Mouse (Mus musculus) heart, postnatal 25 days (tissue): ENCODE measurements around the gene Tle6. TPM values are rescaled to one million over a fixed set of nuclear protein-coding genes. Genes with fewer than 3 reads are reported as not detected.

Experiments
- DNase-seq: peaks from one replicate; pipeline ENCODE4 v3.0.0; 2022; ENCODE audit warnings: low spot score
- intact Hi-C: fragments of 180-260 bp; cut with DNase I; formaldehyde crosslinking; loops from one replicate; pipeline ENCODE4 v1.15.1; 2025
- total RNA-seq, 2 experiments: library from RNA; stranded (reverse); gene quantifications; 2 replicates each; pipeline ENCODE4 v1.2.3; 2021

The Tle6 gene
- total RNA-seq, 2 experiments from 2014 or later, result 6.7 to 7.4 TPM

GRCm38 (mm10) chr10:81598342-81598741, 2.5 kb downstream of the Tle6 start:
- intact Hi-C loops, result no loop called here
- no peak for DNase-seq

GRCm38 (mm10) chr10:81597137-81597950, 3.5 kb downstream of the Tle6 start:
- intact Hi-C loops, result no loop called here

GRCm38 (mm10) chr10:81596611-81597010, 4.3 kb downstream of the Tle6 start:
- intact Hi-C loops, result no loop called here
- peak; percentile 40 for DNase-seq

More at GRCm38 (mm10) chr10:81597137-81597950, 3.5 kb downstream of the Tle6 start:
- peak; percentile 29 for DNase-seq

DNA sequence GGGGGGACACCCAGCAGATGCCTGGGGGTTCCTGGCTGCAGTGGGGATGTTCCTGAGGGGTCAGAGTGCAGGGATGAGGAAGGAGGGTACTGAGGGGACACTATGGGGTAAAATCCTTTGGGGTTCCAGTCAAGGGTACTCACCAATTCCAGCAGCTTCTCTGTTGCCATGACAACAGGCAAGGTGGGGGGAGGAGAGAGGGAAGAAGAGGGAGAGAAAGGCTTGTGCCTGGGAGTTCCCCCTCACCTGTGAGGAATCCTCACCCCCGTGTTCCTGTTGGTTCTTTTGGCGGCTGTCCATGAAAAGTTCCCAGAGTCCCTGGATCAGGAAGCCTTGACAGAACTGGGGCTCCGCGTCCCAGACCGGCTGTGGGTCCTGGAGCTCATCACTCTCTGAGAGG, 5.3 kb downstream of the Tle6 start:
- intact Hi-C loops, result no loop called here

DNA sequence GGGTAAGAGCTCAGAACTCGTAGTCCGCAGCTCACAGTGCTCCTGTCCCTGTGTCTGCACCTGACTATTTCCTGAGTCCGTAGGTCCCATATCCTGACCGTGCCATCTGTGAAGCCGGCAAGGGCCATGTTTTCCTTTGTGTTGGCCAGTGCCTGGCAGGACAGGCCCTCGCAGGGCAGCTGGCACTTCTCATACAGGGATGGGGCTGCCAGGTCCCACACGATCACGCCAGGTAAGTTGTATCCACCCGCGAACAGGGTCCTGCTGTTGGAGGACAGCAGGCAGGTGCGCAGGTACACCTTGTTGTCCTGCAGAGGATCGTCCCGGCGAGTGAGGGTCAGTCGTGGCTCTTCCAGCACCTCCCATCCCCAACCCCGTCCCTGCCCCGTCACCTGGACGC, 6.9 kb downstream of the Tle6 start:
- intact Hi-C loops, result loop anchor here (2.0 kb wide), 1 partner anchor 19 kb away; the partner anchor contains the start of gene Tle2
- DNase-seq, result no peak

More for the DNA sequence above, 5.3 kb downstream of the Tle6 start:
- no peak for DNase-seq

DNA sequence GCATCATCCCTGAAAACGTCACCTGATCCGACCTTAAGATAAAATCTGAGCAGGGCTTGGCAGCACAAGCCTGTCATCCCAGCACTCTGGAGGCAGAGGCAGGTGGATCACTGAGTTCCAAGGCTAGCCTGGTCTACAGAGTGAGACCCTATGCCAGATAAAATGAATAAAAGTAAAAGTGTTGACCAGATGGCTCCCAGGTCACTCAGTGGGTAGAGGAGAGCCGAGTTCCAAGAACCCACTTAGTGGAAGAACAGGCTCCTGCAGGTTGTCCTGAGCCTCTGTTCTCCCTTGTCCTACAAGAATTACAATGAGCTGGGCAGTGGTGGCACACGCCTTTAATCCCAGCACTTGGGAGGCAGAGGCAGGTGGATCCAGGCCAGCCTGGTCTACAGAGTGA, 7.7 kb downstream of the Tle6 start:
- intact Hi-C loops, result loop anchor here (2.0 kb wide), 1 partner anchor 18 kb away; the partner anchor contains the start of gene Tle2
- no peak for DNase-seq

DNA sequence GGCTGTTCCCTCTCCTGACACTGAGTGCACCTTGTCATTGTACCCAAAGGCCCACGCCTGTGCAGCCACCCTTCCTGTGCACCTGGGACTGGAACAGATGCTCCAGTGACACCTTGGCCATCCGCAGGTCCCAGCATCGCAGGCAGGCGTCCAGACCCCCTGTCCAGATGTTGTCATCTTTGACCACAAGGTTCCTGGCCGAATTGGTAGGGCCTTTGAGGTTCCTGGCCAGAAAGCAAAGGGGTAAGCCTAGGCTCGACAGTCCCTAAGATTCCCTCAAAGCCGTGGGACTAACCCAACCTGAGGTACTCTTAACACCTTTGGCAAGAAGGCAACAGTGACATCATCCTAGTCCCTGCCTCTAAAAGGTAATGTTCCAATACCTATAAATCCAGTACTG, 8.2 kb downstream of the Tle6 start:
- intact Hi-C loops, result loop anchor here (2.0 kb wide), 1 partner anchor 18 kb away; the partner anchor contains the start of gene Tle2
- DNase-seq, result no peak

DNA sequence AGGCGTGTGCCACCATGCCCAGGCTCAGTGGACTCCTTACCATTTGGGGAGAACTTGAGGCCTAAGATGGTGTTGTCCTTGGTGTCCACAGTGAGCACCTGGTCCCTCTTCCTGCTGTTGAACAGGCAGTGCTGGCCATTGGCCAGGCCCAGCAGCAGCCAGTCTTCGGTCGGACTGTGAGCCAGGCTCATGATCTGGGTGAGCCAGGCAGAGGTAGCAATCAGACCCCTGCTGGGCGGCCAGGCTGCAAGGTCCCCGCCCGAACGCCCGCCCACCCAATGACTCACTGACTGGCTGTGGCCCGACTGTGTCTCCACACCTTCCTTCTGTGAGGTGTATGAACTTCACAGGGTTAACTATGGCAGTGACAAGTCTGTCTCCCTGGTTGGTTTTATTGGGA, 9.0 kb downstream of the Tle6 start:
- intact Hi-C loops, result loop anchor here (2.0 kb wide), 1 partner anchor 17 kb away; the partner anchor contains the start of gene Tle2
- no peak for DNase-seq

DNA sequence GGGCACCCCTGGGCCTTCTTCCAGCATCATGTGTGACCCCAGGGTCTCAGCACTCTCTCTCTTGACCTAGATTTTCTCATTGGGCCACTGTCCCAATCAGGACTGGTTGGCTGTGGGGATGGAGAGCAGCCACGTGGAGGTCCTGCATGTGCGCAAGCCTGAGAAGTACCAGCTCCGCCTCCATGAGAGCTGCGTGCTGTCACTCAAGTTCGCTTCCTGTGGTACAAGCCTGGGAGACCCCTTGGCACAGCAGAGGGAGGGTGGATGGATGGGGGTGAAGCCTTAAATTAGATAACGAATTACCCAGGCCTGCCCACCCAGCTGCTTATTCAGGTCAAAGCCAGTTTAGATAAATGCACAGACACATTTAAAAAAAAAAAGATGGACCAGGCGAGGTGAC, 12.1 kb downstream of the Tle6 start:
- intact Hi-C loops, result no loop called here
- no peak for DNase-seq

DNA sequence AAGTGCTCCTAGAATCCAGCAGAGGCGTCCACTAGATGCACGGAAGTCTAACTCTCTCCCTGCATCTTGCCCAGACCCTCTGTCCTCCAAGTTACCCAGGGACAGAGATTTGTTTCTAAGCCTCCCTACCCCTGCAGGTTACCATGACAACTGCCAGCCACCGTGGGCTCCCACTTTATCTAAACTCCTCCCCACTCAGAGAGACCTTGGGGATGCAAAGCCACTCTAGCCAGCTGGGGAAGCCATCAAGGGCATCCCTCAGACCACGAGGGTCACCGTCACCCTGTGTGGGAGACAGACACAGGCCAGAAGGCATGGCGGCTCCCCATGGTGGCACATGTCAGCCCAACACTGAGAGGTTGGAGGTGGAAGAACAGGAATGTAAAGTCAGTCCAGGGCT, 17.5 kb downstream of the Tle6 start:
- no peak for DNase-seq
- intact Hi-C loops, result no loop called here

DNA sequence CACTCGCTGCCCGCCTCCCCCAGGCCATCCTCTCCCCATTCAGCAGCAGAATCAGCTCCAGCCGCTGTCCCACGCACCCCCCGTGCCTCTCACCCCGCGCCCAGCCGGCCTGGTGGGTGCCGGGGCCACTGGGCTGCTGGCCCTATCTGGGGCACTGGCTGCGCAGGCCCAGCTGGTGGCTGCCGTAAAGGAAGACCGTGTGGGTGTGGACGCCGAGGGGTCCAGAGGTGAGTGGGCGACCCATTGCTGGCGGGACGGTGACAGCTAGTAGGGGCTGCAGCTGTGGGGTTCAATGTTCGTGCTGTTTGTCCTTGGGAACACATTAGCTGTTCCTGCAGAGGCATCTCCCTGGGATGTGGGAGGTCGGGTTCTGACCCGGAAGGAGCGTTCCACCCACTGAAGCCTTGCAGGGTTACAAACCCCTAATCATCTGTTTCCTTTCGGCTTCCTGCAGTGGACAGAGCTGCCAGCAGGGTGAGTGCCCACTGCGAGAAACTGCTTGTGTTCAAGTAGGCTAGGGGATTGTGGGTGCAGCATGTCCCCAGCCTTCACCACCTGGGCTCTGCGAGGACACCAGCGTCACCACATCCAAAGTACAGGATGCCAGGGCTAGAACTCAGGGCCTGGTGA, 20.3 kb downstream of the Tle6 start:
- DNase-seq, result no peak
- intact Hi-C loops, result no loop called here

- DNase-seq, result no peak
- intact Hi-C loops, result no loop called here
Observed at GRCm38 (mm10) chr10:81579967-81580366, 20.9 kb downstream of the Tle6 start.

GRCm38 (mm10) chr10:81575695-81576094, 25.2 kb downstream of the Tle6 start:
- DNase-seq, result no peak
- intact Hi-C loops, result loop anchor here (2.0 kb wide), 1 partner anchor 17 kb away; no protein-coding TSS in a partner anchor

- intact Hi-C loops, result loop anchor here (2.0 kb wide), 1 partner anchor 18 kb away; no protein-coding TSS in a partner anchor
- DNase-seq, result no peak
Observed at GRCm38 (mm10) chr10:81575208-81575631, 25.7 kb downstream of the Tle6 start.

DNA sequence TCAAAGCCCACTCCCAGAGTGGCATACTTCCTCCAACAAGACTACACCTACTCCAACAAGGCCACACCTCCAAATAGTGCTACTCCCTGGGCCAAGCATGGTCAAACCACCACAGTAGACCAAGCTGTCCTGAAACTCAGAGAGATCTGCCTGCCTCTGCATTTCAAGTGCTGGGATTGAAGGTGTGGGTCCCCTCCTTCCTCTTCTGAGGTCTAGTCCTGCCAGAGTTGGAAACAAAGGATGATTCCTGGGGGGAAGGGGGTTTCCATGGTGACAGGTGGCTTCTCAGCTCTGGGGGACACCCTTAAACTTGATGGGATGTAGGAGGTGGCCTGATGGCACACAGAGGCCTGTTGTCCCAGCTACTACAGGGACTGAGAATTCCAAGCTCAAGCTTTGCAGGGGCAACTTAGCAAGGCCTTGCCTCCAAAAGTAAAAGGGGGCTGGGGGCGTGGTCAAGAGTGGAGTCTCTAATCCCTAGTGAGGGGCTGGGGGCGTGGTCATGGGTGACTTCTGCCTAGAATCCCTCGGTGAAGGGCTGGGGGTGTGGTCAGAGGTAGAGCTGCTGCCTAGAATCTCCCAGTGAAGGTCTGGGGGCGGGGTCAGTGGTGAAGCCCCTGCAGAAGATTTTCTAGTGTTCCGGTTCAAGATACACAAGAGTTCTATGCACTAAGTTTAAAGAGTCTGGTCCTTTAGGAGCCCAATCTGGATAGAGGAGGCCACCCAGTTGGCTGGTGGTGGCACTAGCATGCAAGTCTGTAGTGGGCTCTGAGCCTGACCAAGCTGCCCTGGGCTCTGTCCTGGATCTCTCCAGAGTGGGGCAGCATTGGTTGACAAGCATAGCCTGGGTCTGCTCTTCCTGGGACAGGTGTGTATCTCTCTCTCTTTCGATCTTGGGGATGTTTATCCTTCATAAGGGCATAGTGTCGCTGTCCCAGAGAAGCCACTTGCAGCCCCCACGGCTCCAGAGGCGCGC, 26.5 kb downstream of the Tle6 start, which contains the start of gene Tle2:
TSS of gene Tle2 (plus strand) at position 481 of the 976 bp plus-strand sequence.
- intact Hi-C loops, result loop anchor here (2.0 kb wide), 1 partner anchor 18 kb away; no protein-coding TSS in a partner anchor
- DNase-seq, result no peak

DNA sequence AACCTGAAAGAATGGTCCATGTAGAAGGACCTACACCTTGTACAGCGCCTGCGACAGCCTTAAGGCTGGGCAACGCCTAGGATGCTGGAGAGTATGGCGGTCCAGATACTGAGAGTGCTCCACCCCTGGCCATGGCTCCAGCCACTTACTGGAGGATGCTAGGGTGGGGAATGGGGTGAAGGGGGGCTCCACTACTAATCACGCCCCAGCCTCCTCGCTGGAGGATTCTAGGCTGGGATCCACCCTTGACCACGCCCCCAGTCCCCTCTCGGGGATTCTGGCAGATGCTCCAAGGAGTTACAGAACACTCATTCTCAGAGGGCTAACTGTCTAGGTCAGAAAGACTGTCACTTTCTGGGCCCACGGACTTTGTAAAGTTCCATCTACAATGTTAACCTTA, 27.9 kb downstream of the Tle6 start:
- DNase-seq, result peak; percentile 66
- intact Hi-C loops, result loop anchor here (2.0 kb wide), 1 partner anchor 32 kb away; no protein-coding TSS in a partner anchor

- no peak for DNase-seq
- intact Hi-C loops, result loop anchor here (2.0 kb wide), 1 partner anchor 33 kb away; no protein-coding TSS in a partner anchor
Observed at GRCm38 (mm10) chr10:81572133-81572671, 28.7 kb downstream of the Tle6 start.

DNA sequence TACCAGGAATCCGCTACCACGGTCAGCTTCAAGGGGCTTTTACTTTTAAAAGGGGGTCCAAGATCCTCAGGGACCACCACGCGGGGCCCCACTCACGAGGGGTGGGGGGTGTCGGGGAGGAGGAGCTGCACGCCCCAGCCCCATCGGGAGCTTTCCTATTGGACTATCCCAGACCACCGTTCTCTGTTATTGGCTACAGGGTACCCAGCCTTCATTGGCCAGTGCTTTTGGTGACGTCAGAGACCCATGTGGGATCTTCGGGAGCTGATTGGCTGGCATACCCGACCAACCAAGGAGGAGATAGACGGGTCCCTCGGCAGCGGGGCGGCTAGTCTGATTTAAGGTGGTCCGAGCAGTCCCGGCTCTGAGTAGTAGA, 29.4 kb downstream of the Tle6 start:
- intact Hi-C loops, result no loop called here
- peak; percentile 99 for DNase-seq

GRCm38 (mm10) chr10:81570831-81571500, 29.9 kb downstream of the Tle6 start:
- DNase-seq, result peak; percentile 86
- intact Hi-C loops, result no loop called here
